Mouse (Mus musculus): ENCODE data around the gene Bpifa5. TPM values are rescaled to one million over a fixed set of nuclear protein-coding genes. Genes with fewer than 3 reads are reported as not detected.
A peak's percentile ranks its signal among the peaks of the same experiment; 100 is the strongest.
"Not testable (repeated sequence)": the region's sequence is repeated elsewhere in the genome, so short reads cannot be mapped to it uniquely, and the experiment has no call there.

Gene Bpifa5
- total RNA-seq (2017): not detected in 2 replicates

- ATAC-seq (replicated peaks; ENCODE audit: low read depth, poor library complexity, severe bottlenecking): no peak
These were observed at the start of gene Bpifa5 for GRCm38 (mm10) chr2:154162307-154162706. TSS of gene Bpifa5 (plus strand) at chr2:154162607.

GRCm38 (mm10) chr2:154117381-154117780, 45.0 kb upstream of the Bpifa5 start:
- ATAC-seq (replicated peaks; ENCODE audit: low read depth, poor library complexity, severe bottlenecking): no peak

DNA sequence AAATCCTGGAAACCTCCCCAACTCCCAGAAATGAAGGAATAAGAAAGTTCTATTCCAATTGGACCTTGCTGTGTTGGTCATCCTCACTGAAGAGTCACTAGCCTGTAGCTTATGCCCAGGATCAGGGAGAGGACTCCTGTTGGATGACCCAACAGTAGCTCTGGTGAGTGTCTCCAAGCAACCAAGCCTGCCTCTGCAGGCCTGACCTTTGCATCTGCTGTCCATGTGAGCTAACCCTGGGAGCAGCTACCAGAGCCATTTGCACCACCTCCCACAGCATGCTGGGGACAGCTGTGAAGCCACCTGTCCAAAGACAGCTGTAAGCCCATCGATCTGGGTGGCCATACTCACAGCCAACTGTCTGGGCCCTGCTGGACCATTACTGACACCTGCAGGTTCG, 32.3 kb upstream of the Bpifa5 start, which contains the start of gene Bpifa3:
Bpifa3 (plus strand) TSS at position 217 of the 400 bp plus-strand sequence.
- ATAC-seq (replicated peaks; ENCODE audit: low read depth, poor library complexity, severe bottlenecking): no peak

DNA sequence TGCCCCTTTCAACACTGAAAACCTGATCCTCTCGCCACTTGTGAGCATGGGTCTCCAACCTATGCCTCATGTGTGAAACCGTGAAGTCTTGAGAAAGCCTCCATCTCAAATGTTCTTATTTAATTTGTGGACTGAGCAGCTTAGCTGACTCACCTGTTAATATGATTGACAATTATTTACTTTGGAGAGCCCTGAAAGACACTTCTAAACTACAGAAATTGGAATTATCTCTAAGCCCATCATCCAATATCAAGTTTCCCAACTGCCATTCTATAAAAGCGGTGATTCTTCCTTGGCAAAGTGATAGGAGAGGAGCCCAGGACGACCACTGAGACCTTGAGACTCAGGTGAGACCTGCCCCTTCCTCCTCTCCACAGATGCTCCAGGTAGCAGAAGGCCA, 19.8 kb upstream of the Bpifa5 start, which contains the start of gene Bpifa1:
Bpifa1 (plus strand) TSS at position 301 of the 400 bp plus-strand sequence.
- no peak for ATAC-seq (replicated peaks; ENCODE audit: low read depth, poor library complexity, severe bottlenecking)

GRCm38 (mm10) chr2:154143735-154144134, 18.7 kb upstream of the Bpifa5 start:
- no peak for ATAC-seq (replicated peaks; ENCODE audit: low read depth, poor library complexity, severe bottlenecking)

GRCm38 (mm10) chr2:154147496-154147895, 14.9 kb upstream of the Bpifa5 start:
- no peak for ATAC-seq (replicated peaks; ENCODE audit: low read depth, poor library complexity, severe bottlenecking)

- 0 out of 2 replicates have a peak, but pooled peaks have one; percentile 54 for ATAC-seq (replicated peaks; ENCODE audit: low read depth, poor library complexity, severe bottlenecking)
These were observed 4.0 kb upstream of the Bpifa5 start for GRCm38 (mm10) chr2:154158433-154158832.

- no peak for ATAC-seq (replicated peaks; ENCODE audit: low read depth, poor library complexity, severe bottlenecking)
These were observed 899 bp downstream of the Bpifa5 start for GRCm38 (mm10) chr2:154163306-154163705.

DNA sequence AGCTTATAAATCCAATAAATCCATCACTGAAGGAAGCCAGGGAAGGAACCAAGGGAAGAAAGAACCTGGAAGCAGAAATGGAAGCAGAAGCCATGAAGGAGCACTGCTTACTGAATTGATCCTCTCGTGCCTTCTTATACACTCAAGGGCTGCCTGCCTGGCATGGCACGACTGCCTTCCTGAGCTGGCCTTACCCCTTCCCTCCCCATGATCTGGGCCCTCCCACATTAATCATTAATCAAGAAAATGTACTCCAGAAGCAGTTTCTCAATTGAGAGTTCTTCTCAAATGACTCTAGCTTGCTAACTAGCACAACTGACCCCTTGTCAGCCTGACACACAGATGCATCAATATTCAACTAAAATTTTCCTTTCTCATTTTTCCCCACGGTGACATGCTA, 6.8 kb downstream of the Bpifa5 start:
- no peak for ATAC-seq (replicated peaks; ENCODE audit: low read depth, poor library complexity, severe bottlenecking)

- ATAC-seq (replicated peaks; ENCODE audit: low read depth, poor library complexity, severe bottlenecking): no peak
These were observed 9.2 kb downstream of the Bpifa5 start for GRCm38 (mm10) chr2:154171621-154172020.

DNA sequence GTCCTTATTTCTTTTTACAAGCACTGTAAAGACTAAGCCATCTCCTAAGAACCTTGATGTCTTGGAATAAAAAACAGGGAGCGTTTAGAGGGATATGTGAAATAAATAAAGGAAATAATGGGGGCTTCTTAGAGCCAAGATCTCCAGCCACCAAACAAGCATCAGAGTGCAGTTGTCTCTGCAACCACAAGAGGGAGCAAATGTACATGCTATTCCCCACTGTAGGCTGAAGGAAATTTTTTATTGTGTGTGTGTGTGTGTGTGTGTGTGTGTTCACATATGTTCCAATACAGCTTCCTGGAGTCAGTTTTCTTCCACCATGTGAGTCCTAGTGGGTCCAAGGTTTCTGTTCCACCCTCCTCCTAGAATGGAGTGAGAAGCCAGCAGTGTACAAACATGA, 10.9 kb downstream of the Bpifa5 start:
- peak; percentile 72 for ATAC-seq (replicated peaks; ENCODE audit: low read depth, poor library complexity, severe bottlenecking)

DNA sequence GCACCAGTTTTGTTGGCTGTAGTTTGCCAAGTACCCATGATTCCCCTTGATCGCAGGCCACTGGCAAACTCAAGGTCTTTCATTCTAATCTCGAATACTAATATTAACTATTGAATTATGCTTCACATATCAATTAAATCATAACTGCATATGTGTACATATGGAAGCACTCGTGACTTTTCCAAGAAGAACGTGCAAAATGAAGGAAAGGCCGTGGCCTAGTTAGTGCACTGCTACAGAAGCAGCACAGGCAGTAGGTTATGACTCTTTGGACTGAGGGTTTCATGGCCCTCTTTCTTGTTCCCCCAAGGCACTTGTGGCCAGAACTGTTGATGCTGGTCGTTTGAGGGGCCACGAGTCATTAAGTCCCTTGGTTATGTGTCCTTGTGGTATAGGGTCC, 19.5 kb downstream of the Bpifa5 start:
- ATAC-seq (replicated peaks; ENCODE audit: low read depth, poor library complexity, severe bottlenecking): not testable (repeated sequence)

DNA sequence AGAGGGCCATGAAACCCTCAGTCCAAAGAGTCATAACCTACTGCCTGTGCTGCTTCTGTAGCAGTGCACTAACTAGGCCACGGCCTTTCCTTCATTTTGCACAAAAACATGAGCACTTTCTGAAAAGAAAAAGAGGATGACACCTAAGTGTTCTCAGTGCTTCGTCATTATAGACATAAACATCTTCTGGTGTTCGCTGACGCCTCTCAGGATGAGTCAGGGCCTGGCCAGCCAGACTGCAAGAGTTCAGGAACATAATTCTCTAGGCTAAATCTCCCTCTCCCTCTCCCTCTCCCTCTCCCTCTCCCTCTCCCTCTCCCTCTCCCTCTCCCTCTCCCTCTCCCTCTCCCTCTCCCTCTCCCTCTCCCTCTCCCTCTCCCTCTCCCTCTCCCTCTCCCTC, 20.7 kb downstream of the Bpifa5 start:
- ATAC-seq (replicated peaks; ENCODE audit: low read depth, poor library complexity, severe bottlenecking): not testable (repeated sequence)

- ATAC-seq (replicated peaks; ENCODE audit: low read depth, poor library complexity, severe bottlenecking): no peak
These were observed 22.9 kb downstream of the Bpifa5 start for GRCm38 (mm10) chr2:154185319-154185718.

GRCm38 (mm10) chr2:154185748-154186147, 23.3 kb downstream of the Bpifa5 start:
- no peak for ATAC-seq (replicated peaks; ENCODE audit: low read depth, poor library complexity, severe bottlenecking)

DNA sequence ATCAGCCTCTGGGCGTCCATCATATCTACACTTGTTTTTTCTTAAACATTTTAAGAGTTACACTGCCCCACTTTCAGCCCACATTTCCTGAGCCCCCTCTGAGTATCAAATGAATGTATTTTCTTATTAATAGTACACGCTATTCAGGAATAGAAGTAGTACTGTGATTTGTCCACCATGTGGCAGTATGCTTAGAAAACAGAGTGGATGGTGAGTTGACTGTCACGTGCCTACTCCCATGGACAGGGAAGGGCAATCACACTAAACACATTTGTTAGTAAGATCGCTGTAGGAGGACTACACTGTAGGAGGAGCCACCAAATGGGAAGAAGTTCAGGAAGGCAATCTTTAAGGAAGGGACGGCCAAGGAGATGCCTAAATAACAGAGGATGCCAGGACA, 25.1 kb downstream of the Bpifa5 start:
- ATAC-seq (replicated peaks; ENCODE audit: low read depth, poor library complexity, severe bottlenecking): peak; percentile 87

GRCm38 (mm10) chr2:154189877-154190434, 27.5 kb downstream of the Bpifa5 start:
- ATAC-seq (replicated peaks; ENCODE audit: low read depth, poor library complexity, severe bottlenecking): no peak

- ATAC-seq (replicated peaks; ENCODE audit: low read depth, poor library complexity, severe bottlenecking): no peak
These were observed 28.3 kb downstream of the Bpifa5 start, which contains the start of gene Bpifb1 for GRCm38 (mm10) chr2:154190546-154191258. TSS of gene Bpifb1 (plus strand) at chr2:154190818.

GRCm38 (mm10) chr2:154192141-154192540, 29.7 kb downstream of the Bpifa5 start:
- no peak for ATAC-seq (replicated peaks; ENCODE audit: low read depth, poor library complexity, severe bottlenecking)

DNA sequence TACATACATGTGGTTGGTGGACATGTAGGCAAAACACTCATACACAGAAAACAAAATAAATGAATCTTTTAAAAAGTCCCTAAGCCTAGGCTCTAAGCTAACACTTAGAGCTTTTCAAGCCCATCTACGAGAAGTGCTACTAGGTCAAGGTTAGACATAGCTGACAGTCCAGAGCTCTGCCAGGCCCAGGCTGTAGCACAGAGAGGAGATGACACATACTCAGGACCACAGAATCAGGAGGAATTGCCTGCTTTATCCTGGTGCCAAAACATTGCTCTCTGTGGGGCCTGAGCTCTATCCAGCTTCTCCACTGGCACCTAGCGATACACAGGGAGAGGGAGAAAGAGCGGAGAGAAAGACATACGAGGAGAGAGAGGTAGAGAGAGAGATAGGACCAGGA, 30.7 kb downstream of the Bpifa5 start:
- no peak for ATAC-seq (replicated peaks; ENCODE audit: low read depth, poor library complexity, severe bottlenecking)

GRCm38 (mm10) chr2:154193994-154194504, 31.6 kb downstream of the Bpifa5 start:
- ATAC-seq (replicated peaks; ENCODE audit: low read depth, poor library complexity, severe bottlenecking): no peak

All from common myeloid progenitor, adult 5-6 weeks (primary cell).